Mouse (Mus musculus): ENCODE measurements at regions not wholly inside any gene's neighbourhood (a gene's known extent, or its start where the extent isn't known, plus 50 kb on each side); places are given as distances from the start of the nearest gene placed in this dataset.

GRCm38 (mm10) chr10:99615371-99615770 lies 144.1 kb downstream of the Csl start:
- TF ChIP-seq POLR2A (IDR thresholded peaks at IDR 0.05; ENCODE audit: extremely low read depth, insufficient read depth, low read length) (no peak), CTCF (IDR thresholded peaks at IDR 0.05; ENCODE audit: extremely low read depth, insufficient read depth, low read length) (no peak)

All from cortical plate, adult 2 months (tissue).